Mouse (Mus musculus): ENCODE measurements around the gene Dclre1c.
"Not testable (repeated sequence)": the region's sequence is repeated elsewhere in the genome, so short reads cannot be mapped to it uniquely, and the experiment has no call there.

Gene Dclre1c

DNA sequence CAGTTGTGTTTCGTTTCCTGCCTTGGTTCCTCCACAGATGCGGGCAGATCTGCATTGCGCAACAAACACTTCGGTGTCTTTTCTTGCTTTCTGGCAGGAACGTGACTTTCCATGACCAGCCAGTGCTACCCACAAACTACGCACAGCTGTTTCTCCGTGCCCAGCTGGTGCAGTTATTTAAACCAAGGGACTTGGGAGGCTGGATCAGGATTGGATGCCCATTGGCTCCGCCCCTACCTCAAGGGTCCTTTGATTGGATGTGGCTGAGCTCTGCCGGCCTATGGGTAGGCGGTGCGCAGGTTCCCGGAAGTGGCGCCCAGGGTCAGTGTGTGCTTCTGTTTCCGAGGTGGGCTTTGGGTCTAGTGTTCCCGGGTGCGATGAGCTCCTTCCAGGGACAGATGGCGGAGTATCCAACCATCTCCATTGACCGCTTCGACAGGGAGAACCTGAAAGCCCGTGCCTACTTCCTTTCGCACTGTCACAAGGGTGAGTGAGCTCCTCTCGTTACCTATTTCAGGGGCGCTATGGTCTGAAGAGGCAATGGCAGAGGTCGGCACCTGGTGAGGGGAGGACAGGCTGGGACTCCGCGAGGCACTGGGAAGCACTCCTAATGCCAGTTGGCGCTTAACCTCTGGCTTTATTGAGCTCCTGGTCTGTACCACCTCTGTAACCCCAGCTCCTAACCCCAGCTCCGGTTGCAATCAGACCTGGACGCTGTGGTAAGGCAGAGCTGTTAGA, at the start of gene Dclre1c:
Gene Dclre1c, plus strand, starts transcription at position 291 of the 738 bp plus-strand sequence.
- DNase-seq = peak; percentile 85

DNA sequence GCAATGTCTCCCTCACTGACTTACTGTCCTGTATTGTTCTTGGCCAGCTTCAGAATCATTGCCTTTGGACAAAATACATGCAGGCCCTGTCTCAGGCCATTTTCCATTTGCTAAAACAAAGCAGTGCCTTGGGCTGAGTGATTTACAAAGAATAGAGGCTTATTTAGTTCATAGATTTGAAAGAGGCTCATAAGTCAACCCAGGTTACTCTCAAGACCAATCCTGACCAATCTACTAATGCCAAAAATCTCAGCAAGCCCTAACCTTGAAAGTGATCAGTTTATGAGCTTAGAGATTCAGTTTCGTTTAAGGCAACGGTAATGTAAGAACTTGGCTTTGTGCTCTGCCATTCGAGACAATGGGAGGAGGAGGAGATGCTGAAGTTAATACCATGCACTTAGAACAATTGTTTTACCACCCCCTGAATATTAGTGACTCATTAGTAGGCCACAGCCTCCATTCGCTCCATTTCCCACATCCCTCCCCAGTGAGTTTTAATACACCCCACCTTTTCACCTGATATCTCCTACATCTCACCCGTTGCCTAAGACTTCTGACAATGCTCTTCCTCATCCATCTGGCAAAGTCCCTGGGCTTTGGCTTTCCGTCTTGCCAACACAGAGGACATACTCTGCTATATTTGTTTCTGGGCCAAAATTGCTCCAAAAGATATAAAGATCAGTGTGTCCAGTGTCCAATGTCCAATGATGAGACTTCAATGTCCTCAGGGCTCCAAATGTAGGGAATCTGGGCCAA, 36.6 kb upstream of the Dclre1c start:
- no peak for DNase-seq

DNA sequence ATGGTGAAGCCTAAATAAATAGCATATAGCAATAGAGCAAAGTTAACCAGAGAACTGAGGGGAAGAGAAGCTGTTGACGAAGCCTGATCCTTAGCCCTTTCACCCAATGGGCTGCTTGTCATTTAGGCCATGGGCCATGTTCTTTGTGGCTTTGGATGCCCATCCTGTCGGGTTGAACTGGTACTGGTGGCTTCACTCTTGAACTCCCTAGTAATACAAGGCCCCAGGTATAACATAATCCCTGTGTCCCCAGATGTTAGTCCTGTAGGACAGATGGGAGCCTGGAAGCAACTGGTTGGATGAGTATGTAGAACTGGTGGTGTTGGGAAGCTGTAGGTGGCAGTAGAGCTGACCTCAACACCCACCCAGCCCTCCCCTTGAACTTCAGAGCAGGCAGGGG, 32.0 kb upstream of the Dclre1c start:
- no peak for DNase-seq

GRCm38 (mm10) chr2:3397110-3397509, 26.8 kb upstream of the Dclre1c start, which contains the start of gene Olah:
Olah (minus strand) TSS chr2:3397210.
- not testable (repeated sequence) for DNase-seq

DNA sequence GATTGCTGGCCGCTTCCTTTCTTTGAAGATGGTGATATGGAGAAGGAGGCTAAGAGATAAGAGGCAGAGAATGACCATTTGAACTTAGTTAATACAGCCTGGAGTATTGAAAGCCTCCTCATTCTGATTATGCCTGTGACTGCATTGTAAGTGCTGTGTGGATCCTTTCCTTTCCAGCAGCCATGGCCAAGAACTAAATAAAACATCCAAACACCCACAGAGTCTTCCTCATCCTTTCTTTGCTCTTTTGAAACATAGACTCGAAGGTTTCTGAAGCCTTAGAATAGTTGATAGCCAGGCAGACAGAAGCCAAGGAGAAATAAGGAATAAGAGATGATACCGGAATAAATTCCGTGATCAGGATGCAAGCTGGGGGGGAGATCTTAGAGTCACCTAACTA, 17.9 kb upstream of the Dclre1c start:
- no peak for DNase-seq

DNA sequence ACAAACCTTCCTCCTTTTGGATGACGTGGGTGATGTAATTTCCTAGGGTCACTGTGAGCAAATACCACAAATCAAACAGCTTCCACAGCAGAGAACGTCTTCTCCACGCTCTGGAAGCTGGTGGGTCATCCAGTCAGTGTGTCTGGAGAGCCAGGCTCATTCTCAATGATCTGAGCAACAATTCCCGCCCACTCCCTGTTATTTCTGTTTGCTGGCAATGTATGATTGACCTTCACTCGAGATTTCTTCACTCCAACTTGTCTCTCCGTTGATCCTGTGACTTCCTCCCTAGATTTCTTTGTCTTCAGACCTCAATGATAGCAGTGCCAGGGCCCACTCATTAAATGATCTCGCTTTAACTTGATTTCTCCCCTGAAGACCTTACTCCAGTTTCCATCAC, 16.2 kb upstream of the Dclre1c start:
- no peak for DNase-seq

DNA sequence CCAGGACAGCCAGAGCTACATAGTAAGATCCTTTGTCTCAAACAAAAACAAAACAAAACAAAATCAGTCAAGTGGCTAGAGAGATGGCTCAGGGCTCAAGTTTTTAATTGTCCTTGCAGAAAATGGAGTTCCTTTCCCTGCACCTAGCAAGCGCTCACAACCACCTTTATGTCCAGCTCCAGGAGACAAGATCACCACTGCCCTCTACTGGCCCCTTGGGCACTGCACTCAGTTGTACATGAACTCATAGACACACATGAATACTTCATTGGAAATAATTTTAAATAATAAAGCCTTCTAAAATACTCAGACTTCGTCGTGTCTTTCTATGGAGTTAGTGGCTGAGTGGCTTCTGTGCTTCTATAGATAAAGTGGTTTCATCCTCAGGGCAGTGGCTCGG, 9.7 kb upstream of the Dclre1c start:
- DNase-seq = peak; percentile 78

DNA sequence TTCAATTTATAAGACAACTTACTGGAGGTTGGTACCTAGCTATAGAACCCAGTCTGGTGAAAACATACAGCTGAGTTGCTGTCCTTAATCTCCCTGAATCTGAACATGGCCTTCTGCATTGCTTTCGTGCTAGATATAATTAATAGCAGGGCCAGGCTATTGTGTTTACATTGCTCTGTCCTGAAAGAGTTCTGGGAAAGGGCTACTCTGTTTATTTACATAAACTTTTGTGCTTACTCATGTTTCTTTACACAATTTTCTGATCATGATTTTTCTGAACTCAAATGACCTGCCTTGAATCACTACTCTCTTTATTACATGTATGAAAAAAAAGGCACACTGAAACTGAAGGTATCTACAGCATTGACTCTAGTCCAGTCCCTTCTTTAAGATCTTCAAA, 8.3 kb upstream of the Dclre1c start:
- no peak for DNase-seq

GRCm38 (mm10) chr2:3418883-3419431, 5.0 kb upstream of the Dclre1c start:
- peak; percentile 97 for DNase-seq

GRCm38 (mm10) chr2:3420157-3420556, 3.8 kb upstream of the Dclre1c start:
- no peak for DNase-seq

DNA sequence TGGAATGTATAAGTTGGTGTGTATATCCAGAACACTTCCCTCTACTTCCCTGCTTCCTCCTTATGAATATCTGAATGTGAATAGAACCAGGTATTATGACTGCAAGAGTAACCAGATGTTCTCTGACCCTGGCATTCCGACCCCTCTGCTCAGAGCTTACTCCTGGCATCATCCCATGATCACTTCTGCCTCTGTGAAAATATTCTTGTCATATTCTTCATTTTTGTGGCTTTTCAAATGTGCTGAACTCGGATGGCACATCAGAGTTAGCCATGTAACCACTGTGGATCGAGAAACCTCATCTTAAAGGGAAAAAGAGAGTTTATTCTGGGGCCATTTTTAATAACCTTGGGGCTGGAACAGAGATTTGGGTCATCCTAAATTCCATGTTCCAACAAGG, 1.4 kb upstream of the Dclre1c start, which contains the start of gene Meig1:
Gene Meig1, minus strand, starts transcription at position 101 of the 400 bp plus-strand sequence.
- DNase-seq = no peak

GRCm38 (mm10) chr2:3424579-3424910, 614 bp downstream of the Dclre1c start:
- DNase-seq = no peak

GRCm38 (mm10) chr2:3430956-3431355, 7.0 kb downstream of the Dclre1c start:
- no peak for DNase-seq

- no peak for DNase-seq
Observed at GRCm38 (mm10) chr2:3435369-3436061, 11.6 kb downstream of the Dclre1c start.

- no peak for DNase-seq
Observed at GRCm38 (mm10) chr2:3437956-3438355, 14.0 kb downstream of the Dclre1c start.

GRCm38 (mm10) chr2:3444206-3444605, 20.3 kb downstream of the Dclre1c start:
- DNase-seq = peak; percentile 21

- no peak for DNase-seq
Observed at GRCm38 (mm10) chr2:3445984-3446383, 22.1 kb downstream of the Dclre1c start.

DNA sequence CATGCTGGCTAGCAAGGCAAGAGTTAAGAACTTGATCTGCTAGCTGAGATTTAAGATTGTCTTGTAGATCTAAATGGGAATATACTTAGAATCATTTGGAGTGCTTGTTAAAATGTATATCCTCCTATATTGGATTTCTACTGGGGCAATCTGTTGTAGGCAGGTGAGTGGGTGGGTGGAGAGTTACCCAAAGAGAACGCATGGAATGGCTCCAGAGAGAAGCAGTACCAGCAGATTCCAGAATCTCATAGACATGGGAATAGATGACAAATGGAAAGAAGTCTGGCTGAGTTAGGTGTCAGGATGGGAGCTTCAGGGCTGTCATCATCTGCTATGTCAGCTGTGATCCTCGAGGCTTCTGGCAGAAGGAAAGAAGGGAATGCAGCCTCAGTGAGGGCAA, 25.5 kb downstream of the Dclre1c start:
- DNase-seq = no peak

- DNase-seq = no peak
Observed at GRCm38 (mm10) chr2:3453096-3453495, 29.2 kb downstream of the Dclre1c start.

- no peak for DNase-seq
Observed at GRCm38 (mm10) chr2:3456590-3456989, 32.7 kb downstream of the Dclre1c start.

GRCm38 (mm10) chr2:3473891-3474290, 50.0 kb downstream of the Dclre1c start:
- no peak for DNase-seq

DNA sequence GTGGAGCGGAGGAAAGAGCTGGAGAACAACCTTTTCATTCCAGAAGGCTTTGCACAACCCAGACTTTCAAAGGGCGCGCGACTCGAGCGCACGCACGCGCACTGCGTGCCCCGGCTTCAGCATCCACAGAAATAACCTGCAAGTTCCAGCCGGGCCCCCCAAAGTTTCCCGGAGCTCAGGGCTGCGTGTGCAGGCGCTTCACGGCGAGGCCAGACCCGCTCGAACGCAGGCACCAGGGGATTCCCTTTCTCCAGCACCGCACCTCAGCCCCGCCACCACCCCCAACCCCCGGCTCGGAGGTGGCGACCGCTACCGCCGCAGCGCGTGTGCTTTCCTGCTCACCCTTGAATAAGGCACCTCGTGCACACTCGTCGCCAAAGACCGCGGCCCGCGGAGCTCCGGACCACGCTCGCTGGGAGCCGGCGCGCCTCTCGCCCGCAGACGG, 50.5 kb downstream of the Dclre1c start:
- peak; percentile 62 for DNase-seq

GRCm38 (mm10) chr2:3474861-3475283, 50.9 kb downstream of the Dclre1c start, which contains the start of gene Suv39h2:
Suv39h2 (minus strand) TSS chr2:3475031.
- peak; percentile 96 for DNase-seq

Measured in right cerebral cortex, postnatal 14 days (tissue).